In genomic region chr2:154448633-154449032, GRCm38 (mm10) we compare ENCODE assay signal across 28 mouse cellular contexts. TPM values are rescaled to one million over a fixed set of nuclear protein-coding genes. Genes with fewer than 3 reads are reported as not detected.
"Had no signal": no experiment of that assay in that cellular context is flagged by ENCODE, and none has a peak within 500 bp of the region (broad histone marks: within the 10 kb centered on the region; RNA-seq: fewer than 3 reads in every experiment).

No protein-coding gene starts in this region.

- H3K4me3 ChIP-seq: gastrocnemius, adult 2 months; heart, embryonic 10.5 days; heart, embryonic 12.5 days; hindbrain, embryonic 10.5 days; hindbrain, embryonic 12.5 days; intestine, embryonic 15.5 days; limb, embryonic 13.5 days; limb, embryonic 15.5 days; liver, embryonic 13.5 days; liver, embryonic 15.5 days had no signal

- H3K27ac ChIP-seq: gastrocnemius, adult 2 months; heart, embryonic 10.5 days; hindbrain, embryonic 10.5 days; hindbrain, embryonic 12.5 days; hindbrain, embryonic 14.5 days; intestine, embryonic 15.5 days; kidney, postnatal 0 days; limb, embryonic 13.5 days; limb, embryonic 15.5 days; liver, embryonic 13.5 days; liver, embryonic 15.5 days had no signal

- H3K4me2 ChIP-seq: heart, embryonic 12.5 days; hindbrain, embryonic 12.5 days; hindbrain, embryonic 14.5 days; intestine, embryonic 15.5 days; limb, embryonic 13.5 days; limb, embryonic 15.5 days; liver, embryonic 13.5 days; liver, embryonic 15.5 days had no signal

- H3K36me3 ChIP-seq: intestine, embryonic 15.5 days; liver, embryonic 15.5 days had no signal

- DNase-seq: gastrocnemius, adult 2 months; gastrocnemius, postnatal 10 days; gastrocnemius, postnatal 25 days; heart, postnatal 10 days; heart, postnatal 4 days; kidney, adult 18-20 months; kidney, adult 8-10 months; kidney, postnatal 14 days; kidney, postnatal 36 days; layer of hippocampus, adult 9-11 months; layer of hippocampus, postnatal 36 days; left cerebral cortex, postnatal 4 days; liver, embryonic 13.5 days; liver, postnatal 0 days had no signal

- H3K4me1 ChIP-seq: heart, embryonic 10.5 days; hindbrain, embryonic 10.5 days; hindbrain, embryonic 12.5 days; intestine, embryonic 15.5 days; limb, embryonic 13.5 days; limb, embryonic 15.5 days had no signal

- H3K9me3 ChIP-seq: heart, embryonic 10.5 days; hindbrain, embryonic 10.5 days; hindbrain, embryonic 12.5 days; intestine, embryonic 15.5 days; limb, embryonic 13.5 days; limb, embryonic 15.5 days; liver, embryonic 13.5 days; liver, embryonic 15.5 days had no signal

- H3K9ac ChIP-seq: heart, embryonic 12.5 days; hindbrain, embryonic 12.5 days; hindbrain, embryonic 14.5 days; intestine, embryonic 15.5 days; limb, embryonic 13.5 days; limb, embryonic 15.5 days; liver, embryonic 13.5 days; liver, embryonic 15.5 days; liver, postnatal 0 days had no signal

- ATAC-seq: hindbrain, embryonic 16.5 days; inflammation-experienced regulatory T-cells, adult 6 months; intestine, embryonic 15.5 days; intestine, postnatal 0 days; liver, postnatal 0 days had no signal

- H3K27me3 ChIP-seq: heart, embryonic 12.5 days; hindbrain, embryonic 12.5 days; intestine, embryonic 15.5 days; limb, embryonic 13.5 days; limb, embryonic 15.5 days; liver, embryonic 13.5 days; liver, embryonic 15.5 days had no signal

RNA-seq across cellular contexts. Expression of gene Snta1, which starts 40.7 kb away (rescaled TPM):
- total RNA-seq: granulocyte monocyte progenitor cell, adult 5-6 weeks had no signal
- polyA plus RNA-seq: inflammation-experienced regulatory T-cells, adult 6 months had no signal
